Mouse (Mus musculus) kidney, adult 2 months (tissue): Measurements from ENCODE around the gene Tiam1.

Experiments
- CTCF ChIP-seq: fragments of 200-500 bp; conservative IDR thresholded peaks from 2 replicates; pipeline ENCODE4 v1.5.1; 2011; ENCODE audit warnings: low read depth, mild to moderate bottlenecking, control low read depth, low read length, moderate library complexity, mixed read lengths; ENCODE audit not compliant: insufficient read depth, insufficient read length
- POLR2A ChIP-seq: fragments of 200-500 bp; IDR thresholded peaks from one replicate; pipeline ENCODE4 v1.6.1; 2011; ENCODE audit warnings: low read depth, low read length, control low read depth

- TF ChIP-seq CTCF: no peak
- no peak for TF ChIP-seq POLR2A
Observed at GRCm38 (mm10) chr16:89785795-89786194, 357.8 kb downstream of the Tiam1 start.
